Mouse (Mus musculus) liver, embryonic 14.5 days (tissue): Measurements from ENCODE around the gene Alg9. TPM values are rescaled to one million over a fixed set of nuclear protein-coding genes. Genes with fewer than 3 reads are reported as not detected.

Experiments used
- ATAC-seq: fragments of 200-750 bp; cut with Nextera tagmentation; 2 replicates; pipeline ENCODE4 v1.8.0; 2017; ENCODE audit warnings: moderate number of reproducible peaks, mild to moderate bottlenecking, moderate library complexity; ENCODE audit not compliant: insufficient read depth
- DNase-seq, 3 experiments: peaks; one replicate each; pipeline ENCODE4 v3.0.0-alpha.2; 2012 to 2013; ENCODE audit warnings: low read depth in 3 of 3, low spot score in 3 of 3
- H3K27ac ChIP-seq: fragments of 300-500 bp; sonication (generic); 2 replicates; pipeline ENCODE4 v1.5.1; 2014; ENCODE audit warnings: moderate library complexity, mild to moderate bottlenecking, control low read depth, inconsistent platforms
- H3K27me3 ChIP-seq: fragments of 300-500 bp; sonication (generic); 2 replicates; pipeline ENCODE4 v1.6.1; 2014; ENCODE audit warnings: mild to moderate bottlenecking, low read length, moderate library complexity; ENCODE audit not compliant: control insufficient read depth, insufficient read depth
- H3K36me3 ChIP-seq: fragments of 300-500 bp; sonication (generic); replicated peaks from 2 replicates; pipeline ENCODE4 v1.6.1; 2014; ENCODE audit warnings: low read depth; ENCODE audit not compliant: control insufficient read depth, insufficient read depth
- H3K4me1 ChIP-seq, 2 experiments: fragments of 200-500 bp in 1 of 2; fragments of 300-500 bp in 1 of 2; sonication (generic) in 1 of 2; replicated peaks; 2 replicates each; pipeline ENCODE4 v1.6.1; 2012 to 2014; ENCODE audit warnings: antibody characterized with exemption in 1 of 2, inconsistent platforms in 1 of 2, low read length in 1 of 2; ENCODE audit not compliant: control insufficient read depth in 2 of 2, insufficient read depth in 2 of 2
- H3K4me2 ChIP-seq: fragments of 300-500 bp; sonication (generic); 2 replicates; pipeline ENCODE4 v1.6.1; 2014; ENCODE audit warnings: low read depth, mild to moderate bottlenecking, control low read depth, moderate library complexity
- H3K4me3 ChIP-seq, 2 experiments: fragments of 200-500 bp in 1 of 2; fragments of 300-500 bp in 1 of 2; sonication (generic) in 1 of 2; 2 replicates each; pipeline ENCODE4 v1.5.1; 2012 to 2014; ENCODE audit warnings: low read depth in 2 of 2, low read length in 2 of 2, mild to moderate bottlenecking in 2 of 2, control low read depth in 1 of 2, inconsistent platforms in 1 of 2, moderate library complexity in 1 of 2; ENCODE audit not compliant: insufficient read depth in 1 of 2
- H3K9ac ChIP-seq: fragments of 300-500 bp; sonication (generic); replicated peaks from 2 replicates; pipeline ENCODE4 v1.6.1; 2014; ENCODE audit warnings: mild to moderate bottlenecking, control low read depth, moderate library complexity
- H3K9me3 ChIP-seq: fragments of 300-500 bp; sonication (generic); 2 replicates; pipeline ENCODE4 v1.6.1; 2016; ENCODE audit warnings: low read length, mixed read lengths; ENCODE audit not compliant: control insufficient read depth
- CTCF ChIP-seq: IDR thresholded peaks from 2 replicates; pipeline ENCODE4 v1.5.1; 2016; ENCODE audit warnings: antibody characterized with exemption, low read depth, control low read depth
- EP300 ChIP-seq: IDR thresholded peaks from 2 replicates; pipeline ENCODE4 v1.6.1; 2016; ENCODE audit warnings: antibody characterized with exemption, low read depth
- WGBS: fragments of 180-500 bp; shearing (Covaris S2); extraction: QIAGEN DNeasy Blood & Tissue Kit; methylation state at CpG from one replicate; pipeline ENCODE4 v1.1.7; 2014; ENCODE audit not compliant: insufficient replicate concordance; 5-methylcytosine and 5-hydroxymethylcytosine counted together
- polyA plus RNA-seq, 2 experiments: library from polyadenylated mRNA; depleted of rRNA in 1 of 2; stranded (reverse) in 1 of 2; unstranded in 1 of 2; fragments of >200 nt; fragmentation: Nextera tagmentation in 1 of 2; extraction: Ambion mirVana in 1 of 2; gene quantifications; 2 replicates each; pipeline versions ENCODE4 v1.2.1 to v1.2.3; 2012 to 2014

Gene Alg9
- polyA plus RNA-seq, 2 experiments: 10.1 to 12.7 TPM

DNA sequence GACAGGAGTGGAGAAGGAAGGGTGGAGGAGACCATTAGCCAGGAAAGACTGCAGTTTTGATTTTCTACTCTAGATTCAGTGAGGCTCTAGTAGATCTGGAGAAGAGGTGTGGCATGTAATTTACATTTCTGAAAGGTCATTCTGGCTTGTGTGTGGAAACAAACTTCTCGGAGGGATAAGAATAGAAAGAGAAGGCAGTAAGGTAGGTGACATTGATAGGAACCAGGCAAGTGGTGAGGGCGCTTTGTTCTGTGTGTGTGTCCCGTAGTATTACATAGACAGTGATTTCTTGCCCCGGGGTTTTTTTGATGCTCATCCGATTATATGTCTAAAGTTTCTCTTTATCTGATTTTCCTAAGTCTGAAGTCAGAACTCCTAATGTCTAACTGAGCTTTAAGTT, 90.1 kb downstream of the Alg9 start:
- Histone ChIP-seq H3K27me3 (no peaks in the 10 kb centered on the region), H3K4me2 (no peak overlapping the region), H3K4me3 (no peak overlapping the region), H3K27ac (no peak overlapping the region), H3K36me3 (peaks cover 96% of the 10 kb centered on the region), H3K4me1 (peaks cover 0 to 6% of the 10 kb centered on the region in 2 experiments; a peak in 2 of 4 replicates), H3K9ac (no peak overlapping the region), H3K9me3 (no peaks in the 10 kb centered on the region)
- DNase-seq (no peak), ATAC-seq (no peak)
- WGBS: 79% methylated on average over 5 of the region's 5 CpGs
- TF ChIP-seq EP300 (no peak), CTCF (no peak)

GRCm38 (mm10) chr9:50865803-50866202, 91.0 kb downstream of the Alg9 start:
- peaks cover 96% of the 10 kb centered on the region for H3K36me3 ChIP-seq
- H3K9ac ChIP-seq: no peak overlapping the region
- ATAC-seq (no peak), DNase-seq (no peak)
- no peak overlapping the region for H3K4me3 ChIP-seq
- H3K9me3 ChIP-seq: no peaks in the 10 kb centered on the region
- WGBS: 41% methylated on average over 8 of the region's 8 CpGs
- no peak overlapping the region for H3K27ac ChIP-seq
- no peaks in the 10 kb centered on the region for H3K27me3 ChIP-seq
- TF ChIP-seq CTCF: no peak
- no peak for TF ChIP-seq EP300
- no peaks in the 10 kb centered on the region; a peak in 1 of 4 replicates for H3K4me1 ChIP-seq
- H3K4me2 ChIP-seq: no peak overlapping the region

DNA sequence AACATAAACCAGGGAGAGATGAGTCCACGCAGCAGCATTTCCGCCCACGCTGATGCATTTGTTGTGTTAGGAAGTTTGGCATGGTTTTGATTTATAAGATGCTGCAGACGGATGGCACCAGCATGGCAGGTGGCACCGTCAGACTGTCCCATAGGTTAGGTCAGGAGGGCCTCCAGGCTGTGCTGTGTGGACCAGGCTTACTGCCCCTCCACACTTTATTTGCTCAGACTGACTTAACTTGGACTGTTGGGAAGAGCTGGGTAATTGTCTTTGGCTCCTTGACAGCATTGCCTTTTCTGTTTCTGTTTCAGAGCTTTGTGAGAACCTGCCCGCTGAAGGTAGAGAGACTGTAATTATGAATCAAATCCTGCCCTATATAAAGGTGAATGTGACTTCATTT, 92.2 kb downstream of the Alg9 start:
- Histone ChIP-seq H3K27me3 (no peaks in the 10 kb centered on the region), H3K36me3 (peaks cover 88% of the 10 kb centered on the region)
- no peak for ATAC-seq

GRCm38 (mm10) chr9:50868182-50868581, 93.4 kb downstream of the Alg9 start:
- H3K36me3 ChIP-seq: peaks cover 87% of the 10 kb centered on the region

More for the DNA sequence above, 92.2 kb downstream of the Alg9 start:
- Histone ChIP-seq H3K27ac (no peak overlapping the region), H3K4me2 (no peak overlapping the region), H3K4me3 (no peak overlapping the region), H3K9me3 (no peaks in the 10 kb centered on the region), H3K9ac (no peak overlapping the region), H3K4me1 (no peaks in the 10 kb centered on the region; a peak in 1 of 4 replicates)
- DNase-seq: no peak
- 93% methylated on average over 6 of the region's 6 CpGs for WGBS
- TF ChIP-seq EP300 (no peak), CTCF (no peak)

GRCm38 (mm10) chr9:50873210-50873609, 98.4 kb downstream of the Alg9 start:
- Histone ChIP-seq H3K9ac (no peak overlapping the region), H3K4me2 (no peak overlapping the region), H3K9me3 (no peaks in the 10 kb centered on the region), H3K27me3 (no peaks in the 10 kb centered on the region), H3K36me3 (peaks cover 82% of the 10 kb centered on the region), H3K27ac (no peak overlapping the region), H3K4me1 (no peaks in the 10 kb centered on the region), H3K4me3 (no peak overlapping the region)
- TF ChIP-seq CTCF (no peak), EP300 (no peak)
- WGBS: 89% methylated on average over 9 of the region's 9 CpGs
- no peak for DNase-seq
- ATAC-seq: no peak

More at GRCm38 (mm10) chr9:50868182-50868581, 93.4 kb downstream of the Alg9 start:
- Histone ChIP-seq H3K27ac (no peak overlapping the region), H3K4me2 (no peak overlapping the region), H3K9ac (no peak overlapping the region), H3K9me3 (no peaks in the 10 kb centered on the region), H3K4me1 (no peaks in the 10 kb centered on the region; a peak in 1 of 4 replicates), H3K4me3 (no peak overlapping the region), H3K27me3 (no peaks in the 10 kb centered on the region)
- DNase-seq: no peak
- 86% methylated on average over 2 of the region's 2 CpGs for WGBS
- ATAC-seq: no peak
- no peak for TF ChIP-seq CTCF
- no peak for TF ChIP-seq EP300
